Mouse (Mus musculus) cortical plate, adult 2 months (tissue): ENCODE results near the gene Tacr3. TPM values are rescaled to one million over a fixed set of nuclear protein-coding genes. Genes with fewer than 3 reads are reported as not detected.

ENCODE experiments used
- H3K27ac ChIP-seq: fragments of 200-500 bp; 2 replicates; pipeline ENCODE4 v1.5.1; 2012; ENCODE audit warnings: low read length, control low read depth, inconsistent platforms; ENCODE audit not compliant: insufficient read depth
- H3K4me1 ChIP-seq: fragments of 200-500 bp; 2 replicates; pipeline ENCODE4 v1.6.1; 2011; ENCODE audit warnings: low read length; ENCODE audit not compliant: control insufficient read depth, insufficient read depth
- H3K4me3 ChIP-seq: fragments of 200-500 bp; 2 replicates; pipeline ENCODE4 v1.5.1; 2011; ENCODE audit warnings: mild to moderate bottlenecking, low read length, control low read depth; ENCODE audit not compliant: insufficient read depth
- CTCF ChIP-seq: fragments of 200-500 bp; IDR thresholded peaks from 2 replicates; pipeline ENCODE4 v1.5.1; 2011; ENCODE audit warnings: mild to moderate bottlenecking, control low read depth, low read length; ENCODE audit not compliant: insufficient read depth; ENCODE audit errors: extremely low read depth
- POLR2A ChIP-seq: fragments of 200-500 bp; IDR thresholded peaks from 2 replicates; pipeline ENCODE4 v1.6.1; 2011; ENCODE audit warnings: mild to moderate bottlenecking, low read length, control low read depth; ENCODE audit not compliant: insufficient read depth; ENCODE audit errors: extremely low read depth
- polyA plus RNA-seq: library from polyadenylated mRNA; depleted of rRNA; stranded (reverse); fragments of >200 nt; gene quantifications from 2 replicates; pipeline ENCODE4 v1.2.3, GENCODE M21; 2012

Gene Tacr3
- polyA plus RNA-seq, 1 experiment = 0.79 TPM

DNA sequence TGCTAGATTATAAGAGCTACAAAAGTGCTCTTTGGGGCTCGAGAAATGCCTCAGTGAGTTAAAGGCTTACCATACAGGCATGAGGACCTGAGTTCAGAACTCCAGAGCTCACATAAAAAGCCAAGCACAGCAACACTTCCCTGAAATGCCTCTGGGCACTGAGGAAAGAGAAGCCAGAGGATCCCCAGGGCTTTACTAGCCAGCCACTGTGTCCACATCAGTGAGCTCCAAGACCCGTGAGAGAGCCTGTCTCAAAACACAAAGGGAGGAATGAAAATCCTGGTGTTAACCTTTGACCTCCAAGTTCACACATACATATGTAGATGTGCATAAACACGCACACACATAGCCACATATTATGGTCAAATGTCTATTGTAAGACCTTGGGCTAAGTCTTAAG is 150.1 kb downstream of the Tacr3 start:
- H3K4me1 ChIP-seq = no peaks in the 10 kb centered on the region
- H3K27ac ChIP-seq = no peak overlapping the region
- no peak for TF ChIP-seq POLR2A
- no peak for TF ChIP-seq CTCF
- H3K4me3 ChIP-seq = no peak overlapping the region

DNA sequence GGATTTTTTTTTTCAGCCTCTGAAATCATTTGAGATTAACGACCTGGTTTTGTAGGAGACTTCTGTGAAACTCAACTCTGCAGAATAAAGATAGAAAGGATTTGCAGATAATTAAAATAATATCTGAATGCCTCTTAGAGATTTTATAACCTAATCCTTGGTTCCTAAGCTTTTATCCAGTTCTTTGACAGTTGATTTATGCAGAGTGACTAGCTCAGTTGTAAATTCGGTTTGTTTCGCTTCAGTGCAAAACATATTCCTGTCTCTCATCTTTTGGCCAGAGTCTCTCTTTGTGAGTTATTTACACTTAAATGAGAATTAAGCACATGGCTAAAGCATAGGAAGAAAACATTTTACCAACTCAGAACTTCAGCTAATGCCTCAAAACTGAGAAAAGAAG is 151.3 kb downstream of the Tacr3 start:
- TF ChIP-seq CTCF (no peak), POLR2A (no peak)
- no peak overlapping the region for H3K4me3 ChIP-seq
- no peaks in the 10 kb centered on the region for H3K4me1 ChIP-seq
- H3K27ac ChIP-seq = no peak overlapping the region
